Mouse (Mus musculus) megakaryocyte, embryonic 14.5 days (primary cell): ENCODE results near the gene Adam12.

ENCODE experiments used
- FLI1 ChIP-seq: IDR thresholded peaks from 2 replicates; pipeline ENCODE4 v1.6.1; 2012; ENCODE audit warnings: low read length, inconsistent platforms, mixed read lengths
- GATA1 ChIP-seq: IDR thresholded peaks from 3 replicates; pipeline ENCODE4 v1.6.1; 2012; ENCODE audit warnings: mixed read lengths, low read length, inconsistent platforms, borderline replicate concordance

DNA sequence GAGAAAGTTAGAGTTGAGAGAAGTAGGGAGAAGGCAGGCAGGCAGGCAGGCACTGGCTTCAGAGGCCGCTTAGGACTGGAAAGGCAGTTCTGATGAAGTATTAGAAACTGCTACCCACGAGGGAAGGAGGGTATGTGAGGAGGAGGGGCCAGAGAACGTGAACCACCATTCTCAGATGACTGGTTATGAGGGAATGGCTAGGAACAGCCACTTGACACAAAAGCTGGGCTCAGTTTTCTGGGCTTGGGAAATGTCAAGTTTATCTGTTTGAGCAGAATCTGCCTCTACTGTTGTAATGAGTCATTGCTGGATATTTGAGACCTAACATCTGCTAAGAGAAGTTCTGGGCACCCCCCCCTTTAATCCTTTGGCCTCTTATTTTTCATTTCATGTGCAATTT lies 64.4 kb downstream of the Adam12 start:
- TF ChIP-seq FLI1 (no peak), GATA1 (no peak)
